Comparison of ENCODE assay signal across 8 mouse cellular contexts in the genomic region with DNA sequence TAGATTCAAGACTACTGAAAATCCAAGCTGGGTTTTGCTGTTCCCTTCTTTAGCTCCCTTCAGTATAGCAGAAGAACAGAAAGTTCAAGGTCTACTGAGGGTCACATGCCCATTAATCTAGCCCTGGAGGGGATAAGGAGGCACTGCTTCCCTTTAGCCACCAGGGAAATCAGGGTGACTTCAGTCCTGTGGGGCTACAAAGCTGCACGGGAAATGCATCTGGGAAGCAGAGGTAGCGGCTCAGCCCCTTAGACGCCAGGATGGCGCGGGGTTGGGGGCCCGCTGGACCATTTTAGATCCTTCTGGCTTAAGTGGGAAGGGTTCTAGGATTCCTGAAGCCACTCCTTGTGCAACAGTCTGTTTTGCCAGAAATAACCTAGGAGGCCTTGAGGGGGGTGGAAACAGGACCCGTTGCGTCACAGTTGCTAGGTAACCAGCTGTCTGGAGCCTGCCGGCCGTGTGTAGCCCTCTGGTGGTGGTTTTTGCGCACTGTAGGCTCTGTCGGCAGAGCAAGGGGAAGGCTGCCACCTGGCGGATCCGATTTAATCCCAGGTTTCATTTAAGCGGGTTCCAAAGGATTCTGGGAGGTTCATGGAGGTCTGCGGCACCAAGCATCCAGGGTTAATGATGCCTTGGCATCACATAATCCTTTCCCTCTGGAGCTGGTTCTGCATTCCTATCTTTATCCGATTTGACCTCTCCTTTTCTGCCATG. TPM values are rescaled to one million over a fixed set of nuclear protein-coding genes. Genes with fewer than 3 reads are reported as not detected.
A peak's percentile ranks its signal among the peaks of the same experiment; 100 is the strongest.
DNase-seq lines count a peak whose midpoint lies in the region; ATAC-seq and TF ChIP-seq lines count a peak whose summit lies in the region.

No protein-coding gene starts in this region.

- ATAC-seq in megakaryocyte, adult 5-6 weeks (ENCODE audit: poor library complexity, severe bottlenecking) = peak; percentile 92

- no peak overlapping the region for H3K4me3 ChIP-seq in cortical plate, adult 2 months (ENCODE audit: insufficient read depth, low read length)
- H3K4me3 ChIP-seq in left cerebral cortex, adult 2 months = no peak overlapping the region

- no peak for TF ChIP-seq POLR2A in cortical plate, adult 2 months (IDR thresholded peaks at IDR 0.05; ENCODE audit: extremely low read depth, insufficient read depth, low read length)

- H3K27ac ChIP-seq in cortical plate, adult 2 months (ENCODE audit: insufficient read depth, low read length) = peak overlapping the region; percentile 40
- H3K27ac ChIP-seq in left cerebral cortex, adult 2 months = peak overlapping the region; percentile 84

- TF ChIP-seq CTCF in cortical plate, adult 2 months (IDR thresholded peaks at IDR 0.05; ENCODE audit: extremely low read depth, insufficient read depth, low read length) = peak; percentile 99
- peak; percentile 99 for TF ChIP-seq CTCF in left cerebral cortex, adult 2 months (IDR thresholded peaks at IDR 0.05)

- DNase-seq in ZHBTc4 (ENCODE audit: low read depth, low spot score) = peak; percentile 97
- peak; percentile 92 for DNase-seq in gastrocnemius, postnatal 10 days
- DNase-seq in hindlimb bud, embryonic 11.5 days (ENCODE audit: extremely low spot score, low read depth, low spot score) = peak; percentile 96
- peak; percentile 94 to 95 for DNase-seq in left cerebral cortex, adult 2 months (ENCODE audit: extremely low spot score in 1 of 2, low spot score in 2 of 2)
- DNase-seq in right cerebral cortex, adult 18-20 months = peak; percentile 96
- DNase-seq in urinary bladder, adult 2 months (ENCODE audit: low spot score) = peak; percentile 70

- intact Hi-C loops in left cerebral cortex, adult 2 months (cut with DNase I) = loop anchor here (2.0 kb wide), 1 partner anchor 81 kb away; a partner anchor contains a TSS

- peaks cover 6% of the 10 kb centered on the region; the same call in 1 of the 2 replicates for H3K4me1 ChIP-seq in cortical plate, adult 2 months (ENCODE audit: control insufficient read depth, insufficient read depth, low read length)

RNA-seq across cellular contexts. Expression of a gene that starts 13.3 kb away (rescaled TPM):
- 121 and 131 TPM in 2 replicates for polyA plus RNA-seq in cortical plate, adult 2 months (2012; rRNA removed)
- 10 to 100 TPM in 1 of 2 experiments, 1 to 10 TPM in 1; 6.4 to 14.0 TPM for total RNA-seq in gastrocnemius, postnatal 10 days (2021)
- total RNA-seq in left cerebral cortex, adult 2 months (2021) = 100 to 1,000 TPM; 180 to 185 TPM
- total RNA-seq in megakaryocyte, adult 5-6 weeks (2015) = 0.05 TPM in 1 of 2 replicates, not detected in the other
- not detected in 2 replicates for total RNA-seq in megakaryocyte, adult 5-6 weeks (2017)
- polyA plus RNA-seq in urinary bladder, adult 2 months (2012; rRNA removed) = 31.5 and 33.4 TPM in 2 replicates

RNA-seq across cellular contexts. Expression of a gene that starts 38.0 kb away (rescaled TPM):
- 36.2 and 37.8 TPM in 2 replicates for polyA plus RNA-seq in cortical plate, adult 2 months (2012; rRNA removed)
- 1 to 10 TPM; 7.5 to 8.9 TPM for total RNA-seq in gastrocnemius, postnatal 10 days (2021)
- total RNA-seq in left cerebral cortex, adult 2 months (2021) = 10 to 100 TPM; 34.3 to 35.8 TPM
- total RNA-seq in megakaryocyte, adult 5-6 weeks (2015) = 9.5 and 10.7 TPM in 2 replicates
- 17.2 and 20.5 TPM in 2 replicates for total RNA-seq in megakaryocyte, adult 5-6 weeks (2017)
- 19.0 and 19.7 TPM in 2 replicates for polyA plus RNA-seq in urinary bladder, adult 2 months (2012; rRNA removed)

RNA-seq across cellular contexts. Expression of a gene that starts 52.5 kb away (rescaled TPM):
- 88.7 and 90.3 TPM in 2 replicates for polyA plus RNA-seq in cortical plate, adult 2 months (2012; rRNA removed)
- 10 to 100 TPM; 11.9 to 12.8 TPM for total RNA-seq in gastrocnemius, postnatal 10 days (2021)
- total RNA-seq in left cerebral cortex, adult 2 months (2021) = 10 to 100 TPM; 24.8 to 30.1 TPM
- not detected in 2 replicates for total RNA-seq in megakaryocyte, adult 5-6 weeks (2015)
- not detected in 2 replicates for total RNA-seq in megakaryocyte, adult 5-6 weeks (2017)
- polyA plus RNA-seq in urinary bladder, adult 2 months (2012; rRNA removed) = 19.6 and 23.9 TPM in 2 replicates

RNA-seq across cellular contexts. Expression of a gene that starts 53.1 kb away (rescaled TPM):
- polyA plus RNA-seq in cortical plate, adult 2 months (2012; rRNA removed) = 32.9 and 34.5 TPM in 2 replicates
- 100 to 1,000 TPM; 107 to 122 TPM for total RNA-seq in gastrocnemius, postnatal 10 days (2021)
- 10 to 100 TPM; 29.3 to 29.8 TPM for total RNA-seq in left cerebral cortex, adult 2 months (2021)
- not detected in 2 replicates for total RNA-seq in megakaryocyte, adult 5-6 weeks (2015)
- not detected in 2 replicates for total RNA-seq in megakaryocyte, adult 5-6 weeks (2017)
- polyA plus RNA-seq in urinary bladder, adult 2 months (2012; rRNA removed) = 30.0 and 30.7 TPM in 2 replicates

Comparison
In these comparisons a context has a peak if more than half of its experiments do, and no peak if none do; other contexts are left out.
1. RNA of a gene that starts 13.3 kb away (total RNA-seq): 180 to 185 TPM in left cerebral cortex, adult 2 months; 6.4 to 14.0 TPM in gastrocnemius, postnatal 10 days and 0.05 TPM in megakaryocyte, adult 5-6 weeks; every median in the first group is over 10 times any median in the second.
2. RNA of a gene that starts 52.5 kb away (total RNA-seq): 24.8 to 30.1 TPM in left cerebral cortex, adult 2 months and 11.9 to 12.8 TPM in gastrocnemius, postnatal 10 days; not detected in megakaryocyte, adult 5-6 weeks; every median in the first group is over 10 times any median in the second.
3. Peak in every context shown above with its lines, with median percentiles within 50 percentile points of each other: DNase-seq.